Mouse (Mus musculus) cerebellum, adult 8-10 months (tissue): ENCODE data around the gene Plxna4.

Experiments used
- DNase-seq: peaks from one replicate; pipeline ENCODE4 v3.0.0; 2022

The Plxna4 gene

GRCm38 (mm10) chr6:32397133-32397730 is 190.8 kb downstream of the Plxna4 start:
- DNase-seq: peak; percentile 95

- no peak for DNase-seq
Measured at GRCm38 (mm10) chr6:32395415-32395814, 192.6 kb downstream of the Plxna4 start.

- DNase-seq: no peak
Measured at GRCm38 (mm10) chr6:32392262-32392661, 195.7 kb downstream of the Plxna4 start.

GRCm38 (mm10) chr6:32388276-32388675 is 199.7 kb downstream of the Plxna4 start:
- DNase-seq: no peak

GRCm38 (mm10) chr6:32386915-32387314 is 201.1 kb downstream of the Plxna4 start:
- no peak for DNase-seq

GRCm38 (mm10) chr6:32384937-32385336 is 203.1 kb downstream of the Plxna4 start:
- DNase-seq: no peak

- no peak for DNase-seq
Measured at GRCm38 (mm10) chr6:32384423-32384822, 203.6 kb downstream of the Plxna4 start.

GRCm38 (mm10) chr6:32381516-32381915 is 206.5 kb downstream of the Plxna4 start:
- DNase-seq: no peak

- DNase-seq: peak; percentile 61
Measured at GRCm38 (mm10) chr6:32377181-32377580, 210.8 kb downstream of the Plxna4 start.

- no peak for DNase-seq
Measured at GRCm38 (mm10) chr6:32373931-32374361, 214.0 kb downstream of the Plxna4 start.

- no peak for DNase-seq
Measured at GRCm38 (mm10) chr6:32369092-32369491, 218.9 kb downstream of the Plxna4 start.

- no peak for DNase-seq
Measured at GRCm38 (mm10) chr6:32368408-32368807, 219.6 kb downstream of the Plxna4 start.

- no peak for DNase-seq
Measured at GRCm38 (mm10) chr6:32364933-32365332, 223.1 kb downstream of the Plxna4 start.

GRCm38 (mm10) chr6:32363489-32364068 is 224.4 kb downstream of the Plxna4 start:
- no peak for DNase-seq

GRCm38 (mm10) chr6:32362421-32362820 is 225.6 kb downstream of the Plxna4 start:
- DNase-seq: no peak

- no peak for DNase-seq
Measured at GRCm38 (mm10) chr6:32359675-32360074, 228.3 kb downstream of the Plxna4 start.

GRCm38 (mm10) chr6:32357497-32357896 is 230.5 kb downstream of the Plxna4 start:
- no peak for DNase-seq

- no peak for DNase-seq
Measured at GRCm38 (mm10) chr6:32355559-32355958, 232.4 kb downstream of the Plxna4 start.

- DNase-seq: no peak
Measured at GRCm38 (mm10) chr6:32348996-32349395, 239.0 kb downstream of the Plxna4 start.

- no peak for DNase-seq
Measured at GRCm38 (mm10) chr6:32348126-32348525, 239.9 kb downstream of the Plxna4 start.

- no peak for DNase-seq
Measured at GRCm38 (mm10) chr6:32346015-32346414, 242.0 kb downstream of the Plxna4 start.

- DNase-seq: no peak
Measured at GRCm38 (mm10) chr6:32342727-32343126, 245.3 kb downstream of the Plxna4 start.

GRCm38 (mm10) chr6:32342272-32342671 is 245.7 kb downstream of the Plxna4 start:
- no peak for DNase-seq

GRCm38 (mm10) chr6:32338416-32338943 is 249.5 kb downstream of the Plxna4 start:
- DNase-seq: no peak

- DNase-seq: no peak
Measured at GRCm38 (mm10) chr6:32331281-32331680, 256.7 kb downstream of the Plxna4 start.
